Mouse (Mus musculus) spleen, postnatal 4 days (tissue): ENCODE data around the gene Zfp992.
A peak's percentile ranks its signal among the peaks of the same experiment; 100 is the strongest.
"Not testable (repeated sequence)": the region's sequence is repeated elsewhere in the genome, so short reads cannot be mapped to it uniquely, and the experiment has no call there.

Source experiments
- DNase-seq, 2 experiments: peaks; one replicate each; pipeline ENCODE4 v3.0.0; 2022; ENCODE audit warnings: low spot score in 2 of 2

Zfp992 gene

DNA sequence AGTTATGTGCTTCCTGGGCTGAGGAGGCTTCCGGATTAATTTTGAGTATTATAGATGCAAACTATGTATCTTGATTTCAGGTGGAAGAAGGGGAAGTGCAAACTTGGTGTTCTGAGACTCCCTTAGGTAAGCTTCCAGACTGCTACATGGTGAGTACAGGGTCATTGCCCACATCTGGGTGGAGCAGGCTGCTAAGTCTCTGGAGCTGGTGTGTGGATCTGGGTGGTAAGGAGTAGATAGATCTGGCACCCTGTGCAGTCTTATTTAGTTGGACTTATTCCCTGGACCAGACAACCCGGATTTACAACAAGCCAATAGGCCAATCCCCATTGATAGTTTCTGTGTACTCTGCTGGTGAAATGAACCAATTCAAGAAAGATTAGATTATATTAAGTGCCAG is at the start of gene Zfp992:
TSS of gene Zfp992 (plus strand) at position 74 of the 400 bp plus-strand sequence.
- DNase-seq = not testable (repeated sequence)

DNA sequence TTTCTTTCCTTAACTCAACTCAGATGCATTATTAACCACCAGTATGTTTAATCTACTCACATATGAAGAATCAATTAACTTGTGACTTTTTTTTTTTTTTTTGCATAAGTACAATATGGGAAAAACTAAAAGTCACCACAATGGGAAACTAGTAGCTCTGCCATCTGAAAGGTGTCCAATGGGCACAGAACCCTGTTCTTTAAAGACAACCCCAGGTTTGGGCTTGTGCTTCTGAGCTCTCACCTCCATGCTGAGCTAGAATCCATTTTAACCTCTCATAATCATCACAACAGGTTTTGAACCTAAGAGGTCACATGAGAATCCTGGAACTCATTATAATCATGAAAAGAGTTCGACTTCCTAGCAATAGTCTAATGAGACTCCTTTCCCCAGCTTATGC is 19.4 kb upstream of the Zfp992 start:
- DNase-seq = not testable (repeated sequence)

DNA sequence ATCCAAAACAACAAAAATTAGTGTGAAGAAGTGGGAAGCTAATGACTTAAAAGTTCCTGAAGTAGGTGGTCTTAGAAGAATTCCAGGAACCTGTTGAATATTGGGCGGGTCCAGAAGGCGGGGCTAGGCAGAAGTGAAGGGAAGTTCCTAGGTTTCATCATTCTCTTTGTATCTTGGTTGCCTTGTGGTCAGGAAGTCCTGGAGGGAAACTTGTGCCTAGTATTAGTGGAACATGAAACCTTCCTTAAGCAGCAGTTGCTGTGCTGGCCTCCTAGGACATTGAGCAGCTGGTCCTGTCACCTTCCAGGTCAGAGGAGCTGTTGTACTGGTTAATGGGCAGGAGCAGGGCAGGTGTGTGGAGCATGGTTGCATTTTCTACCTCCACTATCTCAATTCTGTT is 17.9 kb upstream of the Zfp992 start:
- not testable (repeated sequence) for DNase-seq

- not testable (repeated sequence) for DNase-seq
These were observed 13.3 kb upstream of the Zfp992 start for GRCm38 (mm10) chr4:146435539-146435938.

- DNase-seq = not testable (repeated sequence)
These were observed 11.6 kb upstream of the Zfp992 start for GRCm38 (mm10) chr4:146437256-146437655.

GRCm38 (mm10) chr4:146444345-146444744 is 4.5 kb upstream of the Zfp992 start:
- DNase-seq = not testable (repeated sequence)

- not testable (repeated sequence) for DNase-seq
These were observed 3.7 kb upstream of the Zfp992 start for GRCm38 (mm10) chr4:146445121-146445520.

DNA sequence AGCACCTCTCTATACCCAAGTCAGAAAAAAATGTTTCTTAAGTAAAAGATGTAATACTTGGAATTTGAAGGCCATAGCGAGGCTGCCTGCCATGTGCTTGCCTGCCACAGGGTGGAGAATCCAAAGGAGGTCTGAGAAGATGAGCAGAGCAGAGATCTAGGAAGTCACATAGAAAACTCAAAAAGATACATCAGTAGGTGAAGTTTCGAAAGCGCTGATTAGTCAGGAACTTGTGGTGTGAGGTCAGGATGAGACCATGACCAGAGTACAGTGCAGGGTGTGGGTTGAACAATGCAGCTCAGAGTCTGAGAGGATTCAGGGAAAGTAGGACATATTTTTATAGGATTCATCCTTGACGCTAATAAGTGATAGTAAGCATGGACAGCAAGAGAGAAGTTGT is 2.7 kb upstream of the Zfp992 start:
- not testable (repeated sequence) for DNase-seq

- DNase-seq = not testable (repeated sequence)
These were observed 1.8 kb upstream of the Zfp992 start for GRCm38 (mm10) chr4:146447016-146447415.

DNA sequence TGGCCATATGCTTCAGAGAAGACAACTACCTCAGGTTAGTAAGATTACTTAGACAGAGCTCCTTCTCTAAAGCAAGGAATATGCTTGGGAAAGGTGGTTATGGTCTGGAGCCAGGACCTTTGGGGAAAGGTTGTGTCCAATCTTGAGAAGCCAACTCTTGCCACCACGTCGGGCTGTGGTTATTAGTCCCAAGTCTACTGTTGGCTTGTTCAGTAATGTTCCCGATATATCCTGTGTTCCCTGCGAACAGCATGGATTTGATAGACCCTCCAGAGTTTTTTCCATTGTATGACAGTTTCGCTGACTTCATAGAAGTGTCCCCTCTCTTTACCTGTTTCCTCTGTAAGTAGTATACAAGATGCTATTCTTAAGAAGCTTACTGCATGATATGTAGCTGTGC is 888 bp downstream of the Zfp992 start:
- not testable (repeated sequence) for DNase-seq

DNA sequence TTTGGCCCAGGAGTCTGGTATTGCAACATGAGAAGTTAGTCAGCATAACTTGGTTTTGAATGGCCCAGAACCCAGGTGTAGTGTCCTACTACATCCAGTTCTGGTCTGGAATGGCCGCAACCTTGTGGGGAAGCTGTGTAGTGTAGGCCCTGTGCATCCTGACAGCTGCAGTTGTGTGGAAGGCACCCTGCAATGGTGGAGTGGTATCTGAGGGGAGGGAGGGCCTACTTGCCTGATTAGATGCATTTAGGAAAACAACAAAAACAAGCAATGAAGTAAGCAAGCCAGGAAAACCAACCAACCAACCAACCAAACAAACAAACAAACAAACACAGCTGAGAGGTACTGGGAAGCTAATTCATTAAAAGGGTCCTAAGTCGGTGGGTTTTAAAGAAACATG is 3.8 kb downstream of the Zfp992 start:
- not testable (repeated sequence) for DNase-seq

DNA sequence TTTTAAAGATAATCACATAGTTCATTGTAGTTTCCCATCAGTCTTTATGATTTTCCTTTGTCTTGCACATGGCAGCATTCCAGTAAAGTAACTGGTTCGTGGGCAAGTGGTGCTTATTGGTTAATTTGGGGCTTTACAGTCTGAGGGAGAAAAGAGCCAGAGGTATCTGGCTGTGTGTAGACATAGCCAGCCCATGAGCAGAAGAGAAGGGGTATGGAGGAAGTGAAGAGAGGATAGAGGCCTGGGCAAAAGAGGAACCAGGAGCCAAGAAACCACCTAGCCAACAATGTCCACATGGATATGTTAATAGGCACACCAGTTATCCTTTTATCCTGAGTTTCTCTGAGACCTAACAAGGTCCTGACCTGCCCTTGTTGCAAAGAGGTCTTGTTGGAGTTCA is 5.3 kb downstream of the Zfp992 start:
- DNase-seq = not testable (repeated sequence)

- DNase-seq = no peak
These were observed 6.1 kb downstream of the Zfp992 start for GRCm38 (mm10) chr4:146454896-146455295.

- peak in 1 of 2 experiments; percentile 76 for DNase-seq
These were observed 6.5 kb downstream of the Zfp992 start for GRCm38 (mm10) chr4:146455321-146455721.

DNA sequence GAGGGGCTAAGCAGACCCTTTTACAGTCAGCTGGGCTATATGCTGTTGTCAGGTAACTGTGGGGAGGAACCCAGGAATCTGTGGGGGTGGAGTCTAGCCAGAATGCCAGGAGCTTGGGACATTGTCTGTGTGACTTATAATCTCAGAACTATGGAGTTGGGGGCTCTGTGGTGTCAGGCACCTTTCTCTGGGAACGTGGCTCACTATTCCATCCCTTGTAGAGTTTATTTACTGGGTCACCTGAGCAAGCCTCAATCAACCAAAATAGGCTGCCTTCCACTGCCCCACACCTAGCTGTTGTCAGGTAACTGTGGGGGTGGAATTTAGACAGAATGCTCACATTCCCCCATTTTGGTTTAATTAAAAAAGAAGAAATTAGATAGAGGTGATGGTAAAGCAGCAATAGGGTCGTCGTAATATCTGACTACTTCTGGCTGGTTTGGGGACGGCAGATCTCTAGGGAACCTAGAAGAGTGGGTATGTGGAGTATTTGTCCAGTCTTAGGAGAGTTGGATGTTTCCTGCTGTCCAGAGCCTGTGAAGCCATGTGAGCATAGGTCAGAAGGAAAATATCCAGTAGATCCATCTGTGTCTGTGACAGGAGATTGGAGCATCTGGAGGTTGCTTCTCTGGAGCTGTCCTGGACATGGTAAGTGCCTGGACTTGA is 7.4 kb downstream of the Zfp992 start:
- DNase-seq = peak in 1 of 2 experiments; percentile 65

- no peak for DNase-seq
These were observed 8.3 kb downstream of the Zfp992 start for GRCm38 (mm10) chr4:146457126-146457525.

DNA sequence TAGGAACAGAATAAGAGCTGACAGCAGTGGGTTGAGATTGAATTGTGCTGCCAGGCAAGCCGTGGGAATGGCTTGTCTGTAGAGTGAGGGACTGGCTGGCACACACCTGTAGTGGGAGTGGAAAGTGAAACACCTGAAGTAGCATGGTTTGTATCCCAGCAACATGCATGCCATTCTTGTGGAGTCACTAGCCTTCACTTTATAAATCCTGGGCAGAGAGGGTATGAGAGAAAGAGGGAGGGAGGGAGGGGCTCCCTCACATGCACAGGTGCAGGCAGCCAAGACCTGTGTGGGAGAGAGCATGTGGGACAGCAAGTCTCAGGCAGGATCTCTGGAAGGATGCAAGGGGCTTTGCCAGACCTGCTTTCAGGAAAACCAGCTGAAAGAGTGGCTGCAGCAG is 8.9 kb downstream of the Zfp992 start:
- peak in 1 of 2 experiments; percentile 64 for DNase-seq

DNA sequence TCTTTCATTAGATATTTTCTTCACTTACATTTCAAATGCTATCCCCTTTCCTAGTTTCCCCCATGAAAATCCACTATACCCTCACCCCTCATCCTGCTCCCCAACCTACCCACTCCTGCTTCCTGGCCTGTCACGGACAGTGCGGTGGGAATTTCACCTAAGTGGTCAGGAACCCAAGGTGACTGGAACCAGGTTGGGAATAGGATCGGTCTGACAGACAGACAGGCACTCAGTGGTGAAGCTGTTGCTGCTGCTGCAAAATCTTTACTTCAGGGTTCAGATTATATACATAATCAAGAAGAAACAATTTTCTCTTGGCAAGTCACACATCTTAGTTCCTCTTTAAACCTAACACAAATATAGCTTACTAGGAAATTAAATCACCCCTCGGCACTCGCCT is 11.0 kb downstream of the Zfp992 start:
- not testable (repeated sequence) for DNase-seq

GRCm38 (mm10) chr4:146460685-146461084 is 11.9 kb downstream of the Zfp992 start:
- DNase-seq = peak in 1 of 2 experiments; percentile 71

DNA sequence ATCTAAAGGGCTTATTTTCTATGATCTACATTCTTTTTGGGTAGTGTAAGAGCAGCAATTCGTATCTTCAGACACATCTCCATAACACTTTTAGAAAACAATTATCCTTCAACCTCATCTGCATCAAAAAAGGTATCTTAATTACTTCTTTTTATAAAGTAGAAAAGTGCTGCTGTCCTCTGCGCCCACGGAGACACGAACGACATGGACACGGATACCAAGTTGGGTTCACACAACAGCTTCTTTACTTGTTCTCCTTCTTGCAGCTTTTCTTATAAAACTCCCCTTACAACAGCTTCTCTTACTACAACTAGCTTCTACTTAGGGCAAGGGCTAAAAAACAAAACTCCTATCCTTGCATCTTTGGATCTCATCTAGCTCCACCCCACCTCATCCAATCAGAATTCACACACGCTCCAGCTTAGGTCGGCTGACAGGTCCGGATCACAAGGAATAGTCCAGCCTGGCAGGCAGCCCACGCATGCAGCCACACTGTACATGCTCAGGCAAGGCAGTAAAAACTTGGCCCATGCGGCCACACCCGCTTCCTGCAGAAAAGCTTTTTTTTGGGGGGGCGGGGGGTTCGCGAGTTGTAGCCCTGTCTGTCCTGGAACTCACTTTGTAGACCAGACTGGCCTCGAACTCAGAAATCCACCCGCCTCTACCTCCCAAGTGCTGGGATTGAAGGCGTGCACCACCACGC is 15.0 kb downstream of the Zfp992 start:
- peak in 1 of 2 experiments; percentile 63 for DNase-seq

- not testable (repeated sequence) for DNase-seq
These were observed 21.2 kb downstream of the Zfp992 start for GRCm38 (mm10) chr4:146469984-146470383.

DNA sequence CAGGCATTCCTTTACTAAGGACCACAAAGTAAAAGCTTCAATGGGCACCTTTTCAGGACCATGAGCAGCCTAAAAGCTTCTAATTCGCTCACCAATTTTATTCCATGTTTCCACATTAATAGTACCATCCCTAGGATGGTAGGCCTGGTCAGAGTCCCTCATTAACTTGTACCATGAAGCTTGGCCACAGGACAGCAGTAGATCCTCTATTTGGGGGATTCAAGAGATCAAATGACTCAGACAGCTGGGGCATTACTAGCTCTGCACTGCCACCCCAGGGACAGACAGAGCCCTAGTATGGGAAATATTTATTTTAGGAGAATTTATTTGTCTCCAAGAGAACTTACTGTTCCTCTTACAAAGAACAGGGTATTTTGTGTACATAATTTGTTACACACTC is 25.4 kb downstream of the Zfp992 start:
- DNase-seq = not testable (repeated sequence)
